Mouse (Mus musculus): ENCODE results near the gene Pomc. TPM values are rescaled to one million over a fixed set of nuclear protein-coding genes. Genes with fewer than 3 reads are reported as not detected.

The Pomc gene
- 0.18 TPM in 1 of 2 replicates, not detected in the other for total RNA-seq (2014; rRNA removed)
- polyA plus RNA-seq (2012; rRNA removed) = not detected in 2 replicates

DNA sequence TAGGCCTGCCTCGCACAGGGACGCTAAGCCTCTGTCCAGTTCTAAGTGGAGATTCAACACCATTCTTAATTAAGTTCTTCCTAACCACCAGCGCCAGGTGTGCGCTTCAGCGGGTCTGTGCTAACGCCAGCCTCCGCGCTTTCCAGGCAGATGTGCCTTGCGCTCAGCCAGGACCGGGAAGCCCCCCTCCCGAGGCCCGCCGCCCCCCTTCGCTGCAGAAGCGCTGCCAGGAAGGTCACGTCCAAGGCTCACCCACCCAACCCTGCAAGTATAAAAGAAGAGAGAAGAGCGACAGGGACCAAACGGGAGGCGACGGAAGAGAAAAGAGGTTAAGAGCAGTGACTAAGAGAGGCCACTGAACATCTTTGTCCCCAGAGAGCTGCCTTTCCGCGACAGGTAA lies at the start of gene Pomc:
Gene Pomc (plus strand): TSS at position 301 of the 400 bp plus-strand sequence.
- Histone ChIP-seq H3K9ac (ENCODE audit: low read depth, low read length) (no peak within 1 kb of the TSS), H3K27me3 (ENCODE audit: control insufficient read depth, insufficient read depth, low read length) (no peaks in the 10 kb centered on the region), H3K4me3 (ENCODE audit: insufficient read depth, low read depth, low read length) (no peak within 1 kb of the TSS), H3K4me1 (ENCODE audit: control insufficient read depth, insufficient read depth, low read length) (no peaks in the 10 kb centered on the region), H3K36me3 (ENCODE audit: control insufficient read depth, insufficient read depth, low read length) (no peaks in the 10 kb centered on the region), H3K27ac (replicated peaks; ENCODE audit: insufficient read depth, low read depth, low read length) (no peak within 1 kb of the TSS), H3K79me2 (ENCODE audit: control insufficient read depth, insufficient read depth, low read length) (no peaks in the 10 kb centered on the region)
- 27% methylated on average over 22 of the region's 22 CpGs for WGBS
- no peak for TF ChIP-seq CTCF (IDR thresholded peaks at IDR 0.05; ENCODE audit: low read depth, low read length)
- no peak for TF ChIP-seq POLR2A (IDR thresholded peaks at IDR 0.05; ENCODE audit: extremely low read depth, insufficient read depth, low read length)
- DNase-seq (ENCODE audit: extremely low read depth, low read depth, low spot score) = no peak

DNA sequence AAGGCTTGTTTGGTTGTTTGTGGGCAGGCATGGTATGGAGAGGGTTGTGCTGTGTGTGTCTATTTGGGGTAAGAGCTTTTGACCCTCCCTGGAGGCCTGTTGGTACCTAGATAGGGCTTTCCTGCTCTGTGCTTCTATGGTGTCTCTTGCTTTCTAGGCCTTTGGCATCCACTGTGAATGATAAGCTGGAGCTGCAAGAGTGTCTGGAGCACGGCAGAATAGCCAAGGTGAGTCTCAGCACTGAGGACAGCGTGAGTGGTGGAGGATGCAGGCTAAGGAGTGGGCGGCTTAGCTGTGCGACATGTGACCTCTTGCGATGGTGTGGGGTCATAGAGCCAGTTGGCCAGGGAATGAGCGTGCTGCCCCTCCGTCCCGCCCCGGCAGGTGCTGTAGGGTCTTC lies 49.3 kb upstream of the Pomc start:
- Histone ChIP-seq H3K4me1 (ENCODE audit: control insufficient read depth, insufficient read depth, low read length) (no peaks in the 10 kb centered on the region), H3K79me2 (ENCODE audit: control insufficient read depth, insufficient read depth, low read length) (no peaks in the 10 kb centered on the region), H3K36me3 (ENCODE audit: control insufficient read depth, insufficient read depth, low read length) (peaks cover 30% of the 10 kb centered on the region), H3K9ac (ENCODE audit: low read depth, low read length) (no peak overlapping the region), H3K4me3 (ENCODE audit: insufficient read depth, low read depth, low read length) (no peak overlapping the region), H3K27me3 (ENCODE audit: control insufficient read depth, insufficient read depth, low read length) (no peaks in the 10 kb centered on the region), H3K27ac (replicated peaks; ENCODE audit: insufficient read depth, low read depth, low read length) (no peak overlapping the region)
- no peak for TF ChIP-seq CTCF (IDR thresholded peaks at IDR 0.05; ENCODE audit: low read depth, low read length)
- TF ChIP-seq POLR2A (IDR thresholded peaks at IDR 0.05; ENCODE audit: extremely low read depth, insufficient read depth, low read length) = no peak
- WGBS = 94% methylated on average over 9 of the region's 9 CpGs
- DNase-seq (ENCODE audit: extremely low read depth, low read depth, low spot score) = no peak

DNA sequence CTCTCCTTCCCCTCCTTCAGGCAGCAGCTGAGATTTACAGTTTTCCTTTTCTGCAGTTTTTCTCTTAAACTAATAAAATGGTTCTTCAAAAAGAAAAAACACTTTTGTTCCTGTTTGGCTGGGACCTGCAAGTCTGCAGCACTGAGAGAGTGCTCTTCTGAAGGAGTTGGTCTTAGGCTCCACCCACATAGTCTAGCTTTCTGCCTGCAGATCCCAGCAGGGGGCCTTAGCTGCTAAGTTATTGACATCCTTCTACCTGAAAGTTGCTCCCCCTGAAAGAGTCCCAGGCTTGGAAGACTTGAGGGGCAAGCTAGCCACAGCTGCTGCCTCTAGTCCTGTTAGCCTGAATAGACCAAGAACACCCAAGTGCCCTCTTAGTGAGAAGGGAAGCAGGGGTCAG lies 48.4 kb upstream of the Pomc start:
- no peaks in the 10 kb centered on the region for H3K27me3 ChIP-seq (ENCODE audit: control insufficient read depth, insufficient read depth, low read length)
- no peak overlapping the region for H3K9ac ChIP-seq (ENCODE audit: low read depth, low read length)
- H3K4me1 ChIP-seq (ENCODE audit: control insufficient read depth, insufficient read depth, low read length) = no peaks in the 10 kb centered on the region
- DNase-seq (ENCODE audit: extremely low read depth, low read depth, low spot score) = no peak
- peaks cover 28% of the 10 kb centered on the region for H3K36me3 ChIP-seq (ENCODE audit: control insufficient read depth, insufficient read depth, low read length)
- TF ChIP-seq CTCF (IDR thresholded peaks at IDR 0.05; ENCODE audit: low read depth, low read length) = no peak
- no peak for TF ChIP-seq POLR2A (IDR thresholded peaks at IDR 0.05; ENCODE audit: extremely low read depth, insufficient read depth, low read length)
- no peak overlapping the region for H3K27ac ChIP-seq (replicated peaks; ENCODE audit: insufficient read depth, low read depth, low read length)
- H3K4me3 ChIP-seq (ENCODE audit: insufficient read depth, low read depth, low read length) = no peak overlapping the region
- H3K79me2 ChIP-seq (ENCODE audit: control insufficient read depth, insufficient read depth, low read length) = no peaks in the 10 kb centered on the region

GRCm38 (mm10) chr12:3907008-3907407 lies 47.7 kb upstream of the Pomc start:
- Histone ChIP-seq H3K9ac (ENCODE audit: low read depth, low read length) (no peak overlapping the region), H3K79me2 (ENCODE audit: control insufficient read depth, insufficient read depth, low read length) (no peaks in the 10 kb centered on the region), H3K36me3 (ENCODE audit: control insufficient read depth, insufficient read depth, low read length) (peaks cover 27% of the 10 kb centered on the region), H3K4me3 (ENCODE audit: insufficient read depth, low read depth, low read length) (no peak overlapping the region), H3K4me1 (ENCODE audit: control insufficient read depth, insufficient read depth, low read length) (peaks cover 5% of the 10 kb centered on the region; the same call in 1 of the 2 replicates), H3K27me3 (ENCODE audit: control insufficient read depth, insufficient read depth, low read length) (no peaks in the 10 kb centered on the region), H3K27ac (replicated peaks; ENCODE audit: insufficient read depth, low read depth, low read length) (no peak overlapping the region)
- WGBS = 97% methylated on average over 4 of the region's 4 CpGs
- no peak for DNase-seq (ENCODE audit: extremely low read depth, low read depth, low spot score)
- TF ChIP-seq CTCF (IDR thresholded peaks at IDR 0.05; ENCODE audit: low read depth, low read length) (no peak), POLR2A (IDR thresholded peaks at IDR 0.05; ENCODE audit: extremely low read depth, insufficient read depth, low read length) (no peak)

DNA sequence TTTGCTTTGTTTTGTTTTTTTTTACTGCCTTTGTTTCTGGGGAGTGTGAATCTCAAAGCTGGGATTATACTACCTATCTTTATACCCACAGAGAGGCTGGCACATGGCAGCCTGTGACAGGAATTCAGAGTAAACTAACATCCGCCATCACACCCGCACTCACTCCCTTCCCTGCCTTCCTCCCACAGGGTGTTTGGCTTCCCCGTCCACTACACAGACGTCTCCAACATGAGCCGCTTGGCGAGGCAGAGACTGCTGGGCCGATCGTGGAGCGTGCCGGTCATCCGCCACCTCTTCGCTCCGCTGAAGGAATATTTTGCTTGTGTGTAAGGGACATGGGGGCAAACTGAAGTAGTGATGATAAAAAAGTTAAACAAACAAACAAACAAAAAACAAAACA lies 47.3 kb upstream of the Pomc start:
- peaks cover 8% of the 10 kb centered on the region; the same call in 1 of the 2 replicates for H3K4me1 ChIP-seq (ENCODE audit: control insufficient read depth, insufficient read depth, low read length)
- 87% methylated on average over 13 of the region's 13 CpGs for WGBS
- H3K4me3 ChIP-seq (ENCODE audit: insufficient read depth, low read depth, low read length) = no peak overlapping the region
- no peak overlapping the region for H3K27ac ChIP-seq (replicated peaks; ENCODE audit: insufficient read depth, low read depth, low read length)
- no peaks in the 10 kb centered on the region for H3K27me3 ChIP-seq (ENCODE audit: control insufficient read depth, insufficient read depth, low read length)
- no peak for TF ChIP-seq CTCF (IDR thresholded peaks at IDR 0.05; ENCODE audit: low read depth, low read length)
- TF ChIP-seq POLR2A (IDR thresholded peaks at IDR 0.05; ENCODE audit: extremely low read depth, insufficient read depth, low read length) = no peak
- DNase-seq (ENCODE audit: extremely low read depth, low read depth, low spot score) = no peak
- H3K9ac ChIP-seq (ENCODE audit: low read depth, low read length) = no peak overlapping the region
- no peaks in the 10 kb centered on the region for H3K79me2 ChIP-seq (ENCODE audit: control insufficient read depth, insufficient read depth, low read length)
- peaks cover 27% of the 10 kb centered on the region for H3K36me3 ChIP-seq (ENCODE audit: control insufficient read depth, insufficient read depth, low read length)

DNA sequence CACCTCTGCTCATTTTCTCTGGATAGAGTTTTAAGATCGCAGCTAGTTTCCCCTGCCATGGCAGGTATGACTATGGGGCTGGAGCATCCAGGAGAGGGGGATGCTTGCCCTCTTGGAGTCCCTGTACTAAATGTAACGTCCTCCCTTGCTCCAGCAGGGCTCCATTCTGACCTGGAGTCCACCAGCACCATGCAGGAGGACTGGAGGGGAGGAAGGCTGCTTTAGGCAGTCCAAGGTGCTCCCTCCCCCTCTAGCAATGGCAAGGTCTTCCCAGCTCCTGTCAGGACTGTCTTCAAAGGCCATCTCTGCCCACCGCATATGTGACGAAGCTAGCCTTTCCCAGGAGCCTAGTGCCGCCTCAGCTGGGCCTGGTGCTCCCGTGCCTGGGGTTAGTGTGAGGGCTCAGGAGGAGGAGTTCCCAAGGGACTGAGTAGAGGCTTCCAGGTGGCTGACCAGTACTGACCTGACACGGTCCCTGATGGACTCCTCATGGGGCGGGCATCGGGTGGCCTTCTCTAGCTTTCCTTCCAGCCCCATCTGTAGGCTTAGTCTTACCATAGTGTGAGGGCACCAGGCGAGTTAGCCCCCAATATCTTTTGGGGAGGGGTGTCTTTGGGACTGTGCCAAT lies 44.2 kb upstream of the Pomc start:
- no peak overlapping the region for H3K4me3 ChIP-seq (ENCODE audit: insufficient read depth, low read depth, low read length)
- H3K79me2 ChIP-seq (ENCODE audit: control insufficient read depth, insufficient read depth, low read length) = no peaks in the 10 kb centered on the region
- H3K9ac ChIP-seq (ENCODE audit: low read depth, low read length) = no peak overlapping the region
- H3K36me3 ChIP-seq (ENCODE audit: control insufficient read depth, insufficient read depth, low read length) = peaks cover 15% of the 10 kb centered on the region
- no peaks in the 10 kb centered on the region for H3K27me3 ChIP-seq (ENCODE audit: control insufficient read depth, insufficient read depth, low read length)
- TF ChIP-seq CTCF (IDR thresholded peaks at IDR 0.05; ENCODE audit: low read depth, low read length) (no peak), POLR2A (IDR thresholded peaks at IDR 0.05; ENCODE audit: extremely low read depth, insufficient read depth, low read length) (no peak)
- H3K27ac ChIP-seq (replicated peaks; ENCODE audit: insufficient read depth, low read depth, low read length) = no peak overlapping the region
- no peak for DNase-seq (ENCODE audit: extremely low read depth, low read depth, low spot score)
- WGBS = 93% methylated on average over 10 of the region's 10 CpGs
- peaks cover 8% of the 10 kb centered on the region; the same call in 1 of the 2 replicates for H3K4me1 ChIP-seq (ENCODE audit: control insufficient read depth, insufficient read depth, low read length)

All from liver, adult 2 months (tissue).